Mouse (Mus musculus): Measurements from ENCODE around the gene Jmjd6.
"Not testable (repeated sequence)": the region's sequence is repeated elsewhere in the genome, so short reads cannot be mapped to it uniquely, and the experiment has no call there.

Jmjd6 gene

DNA sequence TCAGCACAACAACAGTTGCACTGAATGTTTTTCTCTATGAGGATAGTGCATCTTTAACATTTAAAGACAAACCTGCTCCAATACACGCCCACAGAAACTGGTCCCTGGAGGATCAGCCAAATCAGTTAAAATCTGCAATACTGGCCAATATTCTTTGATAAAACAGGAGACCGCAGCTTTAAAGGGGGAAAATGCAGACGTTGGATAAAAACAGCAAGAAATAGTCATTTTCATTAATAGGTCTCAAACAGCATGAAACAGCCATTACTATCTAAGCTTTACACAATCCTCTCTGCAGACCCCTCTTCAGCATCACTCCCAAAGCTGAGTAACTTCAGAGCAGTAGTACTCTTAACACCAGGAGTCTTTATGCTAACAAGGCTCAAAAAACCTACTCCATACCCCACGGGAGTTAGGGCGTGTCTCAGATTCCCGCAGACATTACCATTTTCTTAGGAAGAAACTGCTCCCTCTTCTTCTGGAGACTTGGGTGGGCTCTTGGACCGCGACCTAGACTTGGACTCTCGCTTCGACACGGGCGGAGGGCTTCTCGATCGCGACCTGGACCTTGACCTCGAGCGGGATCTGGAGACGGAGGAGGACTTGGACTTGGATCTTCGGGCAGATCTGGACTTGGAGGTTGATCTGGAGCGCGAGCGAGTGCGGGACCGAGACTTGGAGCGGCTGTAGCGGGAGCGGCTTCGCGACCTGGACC is 8.5 kb upstream of the Jmjd6 start:
- DNase-seq (ENCODE audit: low spot score), result no peak

DNA sequence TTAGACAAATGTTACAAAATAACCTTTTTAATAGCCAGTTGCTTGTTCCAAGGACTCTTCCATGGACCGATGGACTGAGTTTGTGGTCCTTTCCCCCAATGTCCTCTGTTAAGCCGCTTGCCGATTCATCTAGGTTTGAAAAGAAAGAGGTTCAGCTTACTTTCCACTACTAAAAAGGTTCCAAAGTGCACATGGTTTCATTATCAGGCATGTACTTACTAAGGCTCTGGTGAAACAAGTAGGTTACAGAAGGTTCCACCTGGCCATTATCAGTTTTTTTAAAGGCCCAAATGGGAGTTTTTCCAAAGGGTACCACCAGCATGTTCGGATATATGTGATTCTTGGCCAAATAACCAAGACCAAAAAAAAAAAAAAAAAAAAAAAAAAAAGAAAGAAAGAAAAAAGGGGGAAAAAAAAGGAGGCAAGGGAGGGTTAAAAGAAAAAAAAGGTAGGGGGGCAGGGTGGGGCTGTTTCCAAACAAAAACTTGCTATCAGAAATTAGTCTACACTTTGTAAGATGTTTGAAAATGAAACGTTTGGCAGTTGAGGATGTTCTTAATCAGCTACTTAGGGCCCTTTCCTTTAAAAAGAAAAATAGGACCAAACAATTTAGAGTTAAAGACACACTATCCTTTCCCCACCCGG is 7.7 kb upstream of the Jmjd6 start:
- DNase-seq (ENCODE audit: low spot score), result no peak

DNA sequence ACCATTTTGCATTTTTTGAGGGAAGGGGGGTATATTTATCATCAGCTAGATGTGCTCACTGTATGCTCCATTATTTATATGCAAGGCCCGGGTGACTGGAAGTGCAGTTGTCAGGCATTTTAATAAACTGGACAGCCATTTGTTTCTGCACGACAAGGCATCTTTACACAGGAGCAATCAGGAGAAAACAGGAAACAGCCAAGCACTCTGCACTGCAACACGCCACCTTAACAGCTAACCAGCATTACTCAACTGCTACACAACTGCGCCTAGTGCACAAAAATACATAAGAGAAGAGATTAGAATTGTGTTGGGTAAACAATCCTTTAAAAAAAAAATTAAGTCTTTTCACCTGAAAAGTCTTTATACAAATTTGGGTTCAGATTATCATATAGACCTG is 6.8 kb upstream of the Jmjd6 start:
- no peak for DNase-seq (ENCODE audit: low spot score)

GRCm38 (mm10) chr11:116849587-116849986 is 6.3 kb upstream of the Jmjd6 start:
- no peak for DNase-seq (ENCODE audit: low spot score)

GRCm38 (mm10) chr11:116848877-116849178 is 5.6 kb upstream of the Jmjd6 start:
- DNase-seq (ENCODE audit: low spot score), result not testable (repeated sequence)

DNA sequence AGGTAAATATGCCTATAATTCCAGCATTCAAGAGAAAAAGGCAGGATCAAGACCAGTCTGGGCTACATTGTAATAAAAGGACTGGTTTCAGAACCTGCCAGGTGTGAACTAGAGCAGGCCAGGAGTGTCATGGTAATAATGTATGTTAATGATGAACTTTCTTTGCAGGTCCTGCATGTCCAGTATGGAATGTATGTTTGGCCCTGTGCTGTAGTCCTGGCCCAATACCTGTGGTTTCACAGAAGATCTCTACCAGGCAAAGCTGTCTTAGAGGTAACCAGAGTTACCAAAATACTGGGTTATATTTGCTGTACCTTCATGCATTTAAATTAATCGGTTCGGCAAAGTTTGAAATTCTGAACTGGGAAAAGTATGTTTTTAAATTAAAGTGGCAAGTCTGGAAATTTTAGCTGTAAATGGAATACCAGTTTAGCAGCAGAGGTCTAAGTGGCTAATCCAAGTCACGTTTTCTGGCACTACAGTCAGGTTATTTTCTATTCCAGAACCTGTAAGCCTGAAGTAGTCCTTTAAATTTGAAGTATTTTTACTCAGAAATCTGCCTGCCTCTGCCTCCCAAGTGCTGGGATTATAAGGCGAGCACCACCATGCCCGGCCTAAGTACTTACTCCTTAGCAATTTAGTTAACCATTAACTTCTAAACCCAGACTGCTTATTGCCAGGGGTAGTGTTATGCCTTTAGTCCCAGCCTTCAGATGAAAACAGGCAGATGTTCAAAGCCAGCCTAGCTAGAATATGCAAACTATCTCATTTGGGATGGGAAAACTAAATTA is 5.0 kb upstream of the Jmjd6 start:
- DNase-seq (ENCODE audit: low spot score), result no peak

GRCm38 (mm10) chr11:116847187-116848085 is 4.2 kb upstream of the Jmjd6 start:
- DNase-seq (ENCODE audit: low spot score), result no peak

DNA sequence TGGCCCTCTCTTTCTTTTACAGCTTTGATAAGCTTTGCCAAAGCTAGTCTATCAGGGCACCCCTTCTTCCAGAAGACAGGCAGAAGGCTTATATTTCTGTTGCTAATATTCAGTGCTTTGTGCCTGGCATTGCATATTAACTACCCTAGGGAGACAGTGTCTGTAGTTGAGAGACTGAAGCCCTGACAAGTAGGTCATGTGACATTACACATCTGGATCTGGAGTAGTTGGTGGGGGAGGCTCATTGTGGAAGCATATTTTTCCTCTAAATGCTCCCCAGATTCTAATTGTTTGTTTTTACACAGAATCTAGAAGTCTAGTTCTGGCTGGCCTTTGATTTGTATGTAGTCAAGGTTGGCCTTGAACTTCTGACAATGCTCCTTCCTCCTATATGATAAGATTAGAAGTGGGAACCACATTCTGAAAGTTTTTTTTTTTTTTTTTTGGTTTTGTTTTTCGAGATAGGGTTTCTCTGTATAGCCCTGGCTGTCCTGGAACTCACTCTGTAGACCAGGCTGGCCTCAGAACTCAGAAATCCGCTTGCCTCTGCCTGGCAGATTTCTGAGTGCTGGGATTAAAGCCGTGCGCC is 3.4 kb upstream of the Jmjd6 start:
- DNase-seq (ENCODE audit: low spot score), result no peak

GRCm38 (mm10) chr11:116842531-116843260 is 553 bp downstream of the Jmjd6 start:
- DNase-seq (ENCODE audit: low spot score), result peak; percentile 67

DNA sequence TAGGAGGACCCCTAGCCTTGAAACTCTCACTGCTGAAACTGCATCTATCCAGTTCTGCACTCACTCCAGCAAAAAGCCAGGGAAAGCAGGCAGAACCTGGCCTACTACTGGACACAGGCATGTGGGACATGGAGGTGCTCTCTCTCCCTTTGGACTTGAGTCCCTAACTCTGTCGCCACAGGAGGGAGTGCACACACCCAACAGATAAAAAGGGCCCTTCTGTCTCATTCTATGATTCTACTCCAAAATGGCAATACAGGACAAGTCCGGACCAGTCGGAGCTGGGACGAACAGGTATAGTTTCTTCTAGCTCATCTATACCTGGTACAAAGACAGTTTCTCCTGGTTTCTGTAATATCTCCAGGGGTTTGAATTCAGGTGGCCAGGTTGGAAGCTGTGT is 2.5 kb downstream of the Jmjd6 start:
- no peak for DNase-seq (ENCODE audit: low spot score)

GRCm38 (mm10) chr11:116839601-116840000 is 3.6 kb downstream of the Jmjd6 start:
- no peak for DNase-seq (ENCODE audit: low spot score)

DNA sequence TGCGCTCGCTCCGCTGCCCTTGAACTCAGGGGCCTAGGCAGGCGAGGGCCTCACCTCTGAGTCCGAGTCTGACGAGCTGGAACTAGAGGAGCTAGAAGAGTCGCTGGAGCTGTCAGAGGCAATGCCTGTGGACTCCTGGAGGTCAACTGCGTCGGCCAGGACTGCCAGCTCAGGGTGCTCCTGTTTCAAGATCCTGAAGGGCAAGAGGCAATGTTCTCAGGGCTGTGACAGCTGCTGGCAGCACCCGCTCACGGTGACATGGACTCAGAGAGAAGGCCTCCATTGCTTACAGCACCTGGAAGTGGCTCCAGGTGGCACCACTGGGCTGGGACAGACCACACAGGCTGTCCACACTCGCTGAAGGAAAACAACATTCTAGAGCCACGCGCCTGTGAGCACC is 4.3 kb downstream of the Jmjd6 start:
- no peak for DNase-seq (ENCODE audit: low spot score)

- DNase-seq (ENCODE audit: low spot score), result no peak
Observed at GRCm38 (mm10) chr11:116837441-116837840, 5.8 kb downstream of the Jmjd6 start.

DNA sequence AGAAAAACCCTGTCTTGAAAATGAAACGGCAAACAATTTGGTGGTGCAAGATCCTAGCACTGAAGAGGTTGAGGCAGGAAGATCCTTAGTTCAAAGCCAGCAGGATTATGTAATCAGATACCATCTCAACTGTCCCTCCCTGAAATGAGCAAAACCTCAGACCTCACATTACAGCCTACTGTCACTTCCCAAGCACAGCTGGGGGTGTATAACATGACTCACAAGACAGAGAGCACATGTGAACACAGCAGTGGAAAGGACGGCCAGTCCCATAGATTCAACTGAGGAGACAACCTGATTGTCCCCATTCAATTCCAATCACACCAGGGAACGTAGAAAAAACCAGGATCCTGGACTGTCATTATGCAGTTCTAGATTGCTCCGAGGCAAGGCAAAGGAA is 7.0 kb downstream of the Jmjd6 start:
- no peak for DNase-seq (ENCODE audit: low spot score)

DNA sequence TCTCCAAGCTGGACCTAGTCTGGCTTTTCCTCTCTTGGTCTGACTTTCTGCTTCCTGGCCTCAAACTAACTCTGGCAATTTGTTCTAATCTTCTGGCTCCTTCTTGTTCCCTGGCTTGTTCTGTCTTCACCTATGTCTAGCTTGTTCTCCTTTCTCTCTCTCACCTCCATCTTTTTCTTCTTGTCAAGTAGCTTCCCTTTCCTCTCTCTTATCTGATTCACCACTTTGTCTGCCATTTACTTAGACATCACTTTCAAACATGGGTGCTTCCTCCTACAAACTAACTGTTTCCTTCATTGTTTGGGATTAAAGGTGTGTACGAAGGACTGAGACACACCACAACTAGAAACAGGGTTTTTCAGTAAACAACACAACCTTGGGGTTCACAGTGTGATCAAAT is 8.3 kb downstream of the Jmjd6 start:
- no peak for DNase-seq (ENCODE audit: low spot score)

GRCm38 (mm10) chr11:116832172-116832685 is 11.0 kb downstream of the Jmjd6 start:
- no peak for DNase-seq (ENCODE audit: low spot score)

GRCm38 (mm10) chr11:116827534-116828165 is 15.6 kb downstream of the Jmjd6 start, which contains the start of gene Mxra7:
Gene Mxra7, minus strand, starts transcription at chr11:116828046.
- DNase-seq (ENCODE audit: low spot score), result peak; percentile 84

DNA sequence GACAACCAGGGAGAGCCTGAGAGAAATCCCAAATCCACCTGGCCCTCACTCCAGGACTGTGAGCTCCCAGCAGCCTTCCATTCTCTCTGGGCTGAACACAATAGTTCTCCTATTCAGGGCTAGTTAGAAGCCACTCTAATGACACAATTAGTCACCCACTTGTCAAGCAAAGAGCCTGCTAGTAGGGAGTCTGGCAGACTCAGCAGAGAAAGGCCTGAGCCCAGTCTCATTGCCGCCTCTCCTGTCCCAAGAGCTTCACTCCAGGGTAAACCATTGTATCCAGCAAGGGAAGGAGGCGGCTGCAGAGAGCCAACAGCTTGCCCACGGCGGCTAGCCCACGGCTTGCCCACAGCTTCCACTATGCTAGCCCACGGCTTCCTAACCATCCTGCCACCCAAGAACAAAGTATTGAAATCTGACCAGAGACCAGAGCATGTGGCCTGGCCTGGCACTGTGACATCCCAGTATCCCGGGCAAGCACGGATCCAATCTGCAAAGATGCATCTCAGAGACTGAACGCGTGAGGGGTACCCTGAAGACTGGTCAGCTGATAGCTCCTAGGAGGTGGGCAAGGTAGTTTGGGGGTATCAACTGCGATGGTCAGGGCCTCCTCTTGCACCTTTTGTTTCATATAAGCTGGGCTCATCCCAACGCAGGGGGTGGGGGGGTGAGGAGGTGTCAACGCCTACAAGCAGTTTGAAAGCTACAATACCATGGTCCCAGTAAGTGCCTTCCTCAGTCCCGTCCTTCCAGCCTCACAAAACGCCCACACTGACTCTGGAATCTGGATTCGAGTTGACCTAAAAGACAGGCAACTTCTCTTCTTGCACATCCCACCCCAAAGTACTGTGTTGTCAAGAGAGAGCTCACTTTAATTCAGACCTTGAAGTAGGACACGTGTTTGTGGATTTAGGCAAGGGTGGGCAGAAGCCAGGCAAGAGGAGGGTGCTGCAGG is 16.4 kb downstream of the Jmjd6 start:
- DNase-seq (ENCODE audit: low spot score), result no peak

DNA sequence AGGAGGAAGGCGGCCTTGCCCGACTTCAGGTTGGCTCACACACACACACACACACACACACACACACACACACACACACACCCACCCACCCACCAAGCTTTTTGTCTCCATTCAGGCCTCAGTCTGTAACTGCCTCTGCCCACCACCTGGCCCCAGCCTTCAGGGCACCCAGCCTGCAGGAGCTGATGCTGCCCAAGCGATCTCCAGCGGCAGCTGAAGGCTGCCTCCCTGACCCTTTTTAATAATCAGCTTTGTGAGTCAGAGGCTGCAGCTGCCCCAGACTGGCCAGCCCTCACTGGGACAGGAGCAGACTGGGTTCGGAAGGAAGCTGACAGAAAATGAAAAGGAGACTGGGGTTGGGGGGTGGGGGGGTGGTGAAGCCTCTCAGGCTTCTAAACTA is 18.0 kb downstream of the Jmjd6 start:
- DNase-seq (ENCODE audit: low spot score), result no peak
